Mouse (Mus musculus) stomach, postnatal 0 days (tissue): ENCODE data around the gene Nipal3.

Experiments used
- CTCF ChIP-seq: IDR thresholded peaks from 2 replicates; pipeline ENCODE4 v1.5.1; 2016; ENCODE audit warnings: antibody characterized with exemption, low read depth, mild to moderate bottlenecking, moderate library complexity
- EP300 ChIP-seq: optimal IDR thresholded peaks from 2 replicates; pipeline ENCODE3; 2016; ENCODE audit warnings: antibody characterized with exemption

GRCm38 (mm10) chr4:135509515-135509914 lies 14.7 kb upstream of the Nipal3 start:
- no peak for TF ChIP-seq CTCF
- no peak for TF ChIP-seq EP300
